Mouse (Mus musculus): Measurements from ENCODE around the gene Rsad1. TPM values are rescaled to one million over a fixed set of nuclear protein-coding genes. Genes with fewer than 3 reads are reported as not detected.

Gene Rsad1
- polyA plus RNA-seq, 1 experiment from 2014 or later = 2.9 TPM

GRCm38 (mm10) chr11:94495415-94495814 lies 53.6 kb downstream of the Rsad1 start:
- ATAC-seq (replicated peaks; ENCODE audit: low FRiP score, low TSS enrichment, low read depth) = no peak
- no peak overlapping the region for H3K4me3 ChIP-seq (ENCODE audit: low read depth, low read length)
- no peak overlapping the region for H3K27ac ChIP-seq (ENCODE audit: low read depth)
- 74% methylated on average over 3 of the region's 3 CpGs for WGBS
- no peak for DNase-seq (ENCODE audit: low spot score)
- no peaks in the 10 kb centered on the region for H3K9me3 ChIP-seq (ENCODE audit: control insufficient read depth, low read length)
- H3K27me3 ChIP-seq (replicated peaks; ENCODE audit: control insufficient read depth, insufficient read depth, low read length) = no peaks in the 10 kb centered on the region
- no peak overlapping the region for H3K9ac ChIP-seq (ENCODE audit: low read length)
- no peak overlapping the region for H3K4me2 ChIP-seq (ENCODE audit: low read length)
- no peaks in the 10 kb centered on the region for H3K36me3 ChIP-seq (ENCODE audit: control insufficient read depth, insufficient read depth, low read length)
- peaks cover 26% of the 10 kb centered on the region for H3K4me1 ChIP-seq (replicated peaks; ENCODE audit: control insufficient read depth, insufficient read depth, low read length)

GRCm38 (mm10) chr11:94491749-94492099 lies 57.3 kb downstream of the Rsad1 start:
- Histone ChIP-seq H3K4me1 (replicated peaks; ENCODE audit: control insufficient read depth, insufficient read depth, low read length) (no peaks in the 10 kb centered on the region; the same call in 1 of the 2 replicates), H3K9me3 (ENCODE audit: control insufficient read depth, low read length) (no peaks in the 10 kb centered on the region), H3K9ac (ENCODE audit: low read length) (no peak overlapping the region; the same call in 1 of the 2 replicates), H3K27me3 (replicated peaks; ENCODE audit: control insufficient read depth, insufficient read depth, low read length) (no peaks in the 10 kb centered on the region), H3K36me3 (ENCODE audit: control insufficient read depth, insufficient read depth, low read length) (no peaks in the 10 kb centered on the region), H3K4me3 (ENCODE audit: low read depth, low read length) (peak overlapping the region; percentile 50), H3K27ac (ENCODE audit: low read depth) (no peak overlapping the region), H3K4me2 (ENCODE audit: low read length) (peak overlapping the region; percentile 80)
- 69% methylated on average over 7 of the region's 7 CpGs for WGBS
- ATAC-seq (replicated peaks; ENCODE audit: low FRiP score, low TSS enrichment, low read depth) (no peak), DNase-seq (ENCODE audit: low spot score) (no peak)

- Histone ChIP-seq H3K27ac (ENCODE audit: low read depth) (no peak overlapping the region), H3K9ac (ENCODE audit: low read length) (peak overlapping the region; percentile 52), H3K4me3 (ENCODE audit: low read depth, low read length) (peak overlapping the region; percentile 50), H3K9me3 (ENCODE audit: control insufficient read depth, low read length) (no peaks in the 10 kb centered on the region), H3K36me3 (ENCODE audit: control insufficient read depth, insufficient read depth, low read length) (no peaks in the 10 kb centered on the region), H3K27me3 (replicated peaks; ENCODE audit: control insufficient read depth, insufficient read depth, low read length) (no peaks in the 10 kb centered on the region), H3K4me1 (replicated peaks; ENCODE audit: control insufficient read depth, insufficient read depth, low read length) (no peaks in the 10 kb centered on the region; the same call in 1 of the 2 replicates), H3K4me2 (ENCODE audit: low read length) (peak overlapping the region; percentile 80)
- ATAC-seq (replicated peaks; ENCODE audit: low FRiP score, low TSS enrichment, low read depth) (peak; percentile 51), DNase-seq (ENCODE audit: low spot score) (peak; percentile 76)
- 6% methylated on average over 55 of the region's 55 CpGs for WGBS
Observed at GRCm38 (mm10) chr11:94491035-94491748, 57.9 kb downstream of the Rsad1 start.

Other genes with a start within 250 kb of the Rsad1 start
- gene Luc7l3, start 227.3 kb downstream of the Rsad1 start, polyA plus RNA-seq (2014; fragmentation: Nextera tagmentation; extraction: Ambion mirVana) = 89.6 and 96.3 TPM in 2 replicates
- 19.9 and 20.4 TPM in 2 replicates for gene Ankrd40, start 221.3 kb downstream of the Rsad1 start, polyA plus RNA-seq (2014; fragmentation: Nextera tagmentation; extraction: Ambion mirVana)
- 1.5 and 2.1 TPM in 2 replicates for gene Abcc3, start 156.3 kb downstream of the Rsad1 start, polyA plus RNA-seq (2014; fragmentation: Nextera tagmentation; extraction: Ambion mirVana)
- gene Cacna1g, start 75.1 kb downstream of the Rsad1 start, polyA plus RNA-seq (2014; fragmentation: Nextera tagmentation; extraction: Ambion mirVana) = 11.1 and 11.5 TPM in 2 replicates
- gene Spata20, start 63.1 kb downstream of the Rsad1 start, polyA plus RNA-seq (2014; fragmentation: Nextera tagmentation; extraction: Ambion mirVana) = 0.08 and 0.24 TPM in 2 replicates
- gene Epn3, start 49.3 kb downstream of the Rsad1 start, polyA plus RNA-seq (2014; fragmentation: Nextera tagmentation; extraction: Ambion mirVana) = 1.8 TPM in 2 replicates
- gene Mycbpap, start 27.5 kb downstream of the Rsad1 start, polyA plus RNA-seq (2014; fragmentation: Nextera tagmentation; extraction: Ambion mirVana) = 1.8 and 2.5 TPM in 2 replicates
- gene Chad, start 15.8 kb upstream of the Rsad1 start, polyA plus RNA-seq (2014; fragmentation: Nextera tagmentation; extraction: Ambion mirVana) = 0.77 and 1.2 TPM in 2 replicates
- 5.7 TPM in 2 replicates for gene Acsf2, start 52.6 kb upstream of the Rsad1 start, polyA plus RNA-seq (2014; fragmentation: Nextera tagmentation; extraction: Ambion mirVana)
- gene Lrrc59, start 80.5 kb upstream of the Rsad1 start, polyA plus RNA-seq (2014; fragmentation: Nextera tagmentation; extraction: Ambion mirVana) = 168 and 180 TPM in 2 replicates
- 137 and 142 TPM in 2 replicates for gene Mrpl27, start 104.5 kb upstream of the Rsad1 start, polyA plus RNA-seq (2014; fragmentation: Nextera tagmentation; extraction: Ambion mirVana)
- gene Eme1, start 104.7 kb upstream of the Rsad1 start, polyA plus RNA-seq (2014; fragmentation: Nextera tagmentation; extraction: Ambion mirVana) = 25.2 and 26.0 TPM in 2 replicates
- 19.9 and 21.1 TPM in 2 replicates for gene Xylt2, start 128.3 kb upstream of the Rsad1 start, polyA plus RNA-seq (2014; fragmentation: Nextera tagmentation; extraction: Ambion mirVana)
- 0.89 and 1.1 TPM in 2 replicates for gene Gm11541, start 155.2 kb upstream of the Rsad1 start, polyA plus RNA-seq (2014; fragmentation: Nextera tagmentation; extraction: Ambion mirVana)
- gene Cdc34b, start 192.5 kb upstream of the Rsad1 start, polyA plus RNA-seq (2014; fragmentation: Nextera tagmentation; extraction: Ambion mirVana) = 0.20 TPM in 1 of 2 replicates, not detected in the other
- not detected in 2 replicates for gene Tmem92, start 233.4 kb upstream of the Rsad1 start, polyA plus RNA-seq (2014; fragmentation: Nextera tagmentation; extraction: Ambion mirVana)

Data from intestine, embryonic 14.5 days (tissue).